Mouse (Mus musculus): ENCODE data around the gene Nrg3. TPM values are rescaled to one million over a fixed set of nuclear protein-coding genes. Genes with fewer than 3 reads are reported as not detected.

Nrg3 gene
- total RNA-seq, 2 experiments from 2014 or later = 7.0 to 7.5 TPM

- no peak for DNase-seq (ENCODE audit: low spot score in 2 of 2)
Measured at GRCm38 (mm10) chr14:38991847-38992573, 480.9 kb downstream of the Nrg3 start.

GRCm38 (mm10) chr14:38959367-38959766 lies 513.5 kb downstream of the Nrg3 start:
- no peak for DNase-seq (ENCODE audit: low spot score in 2 of 2)

- no peak for DNase-seq (ENCODE audit: low spot score in 2 of 2)
Measured at GRCm38 (mm10) chr14:38937481-38937880, 535.4 kb downstream of the Nrg3 start.

GRCm38 (mm10) chr14:38936483-38937054 lies 536.3 kb downstream of the Nrg3 start:
- DNase-seq (ENCODE audit: low spot score in 2 of 2) = no peak

GRCm38 (mm10) chr14:38923652-38924051 lies 549.2 kb downstream of the Nrg3 start:
- DNase-seq (ENCODE audit: low spot score in 2 of 2) = no peak

- no peak for DNase-seq (ENCODE audit: low spot score in 2 of 2)
Measured at GRCm38 (mm10) chr14:38920800-38921199, 552.1 kb downstream of the Nrg3 start.

GRCm38 (mm10) chr14:38870591-38870990 lies 602.3 kb downstream of the Nrg3 start:
- DNase-seq (ENCODE audit: low spot score in 2 of 2) = no peak

- no peak for DNase-seq (ENCODE audit: low spot score in 2 of 2)
Measured at GRCm38 (mm10) chr14:38847566-38847965, 625.3 kb downstream of the Nrg3 start.

- no peak for DNase-seq (ENCODE audit: low spot score in 2 of 2)
Measured at GRCm38 (mm10) chr14:38847091-38847490, 625.8 kb downstream of the Nrg3 start.

- no peak for DNase-seq (ENCODE audit: low spot score in 2 of 2)
Measured at GRCm38 (mm10) chr14:38835006-38835405, 637.9 kb downstream of the Nrg3 start.

GRCm38 (mm10) chr14:38824891-38825290 lies 648.0 kb downstream of the Nrg3 start:
- no peak for DNase-seq (ENCODE audit: low spot score in 2 of 2)

GRCm38 (mm10) chr14:38797027-38797426 lies 675.9 kb downstream of the Nrg3 start:
- DNase-seq (ENCODE audit: low spot score in 2 of 2) = no peak

- DNase-seq (ENCODE audit: low spot score in 2 of 2) = no peak
Measured at GRCm38 (mm10) chr14:38775291-38776116, 697.4 kb downstream of the Nrg3 start.

- DNase-seq (ENCODE audit: low spot score in 2 of 2) = no peak
Measured at GRCm38 (mm10) chr14:38774811-38775210, 698.1 kb downstream of the Nrg3 start.

- no peak for DNase-seq (ENCODE audit: low spot score in 2 of 2)
Measured at GRCm38 (mm10) chr14:38730465-38730864, 742.4 kb downstream of the Nrg3 start.

GRCm38 (mm10) chr14:38703894-38704293 lies 769.0 kb downstream of the Nrg3 start:
- DNase-seq (ENCODE audit: low spot score in 2 of 2) = no peak

- no peak for DNase-seq (ENCODE audit: low spot score in 2 of 2)
Measured at GRCm38 (mm10) chr14:38702596-38703393, 770.1 kb downstream of the Nrg3 start.

- DNase-seq (ENCODE audit: low spot score in 2 of 2) = no peak
Measured at GRCm38 (mm10) chr14:38701413-38701812, 771.5 kb downstream of the Nrg3 start.

GRCm38 (mm10) chr14:38700972-38701371 lies 771.9 kb downstream of the Nrg3 start:
- DNase-seq (ENCODE audit: low spot score in 2 of 2) = no peak

GRCm38 (mm10) chr14:38659973-38660372 lies 812.9 kb downstream of the Nrg3 start:
- no peak for DNase-seq (ENCODE audit: low spot score in 2 of 2)

GRCm38 (mm10) chr14:38637070-38637469 lies 835.8 kb downstream of the Nrg3 start:
- DNase-seq (ENCODE audit: low spot score in 2 of 2) = no peak

Measured in adrenal gland, postnatal 4 days (tissue).